Mouse (Mus musculus) thymus, adult 2 months (tissue): Measurements from ENCODE around the gene Hip1r.

Experiments used
- CTCF ChIP-seq: fragments of 200-500 bp; IDR thresholded peaks from 2 replicates; pipeline ENCODE4 v1.5.1; 2012; ENCODE audit warnings: mild to moderate bottlenecking, control low read depth, low read length, moderate library complexity, borderline replicate concordance; ENCODE audit not compliant: control insufficient read depth, poor library complexity, insufficient read depth; ENCODE audit errors: extremely low read depth
- POLR2A ChIP-seq: fragments of 200-500 bp; IDR thresholded peaks from 2 replicates; pipeline ENCODE4 v1.6.1; 2012; ENCODE audit warnings: mild to moderate bottlenecking, low read length, control low read depth, moderate library complexity; ENCODE audit not compliant: control insufficient read depth, poor library complexity, insufficient read depth; ENCODE audit errors: extremely low read depth

- no peak for TF ChIP-seq CTCF
- no peak for TF ChIP-seq POLR2A
Measured at GRCm38 (mm10) chr5:123997211-123997751, 23.9 kb downstream of the Hip1r start.
